21 mouse cellular contexts compared by ENCODE assay signal in the genomic region with DNA sequence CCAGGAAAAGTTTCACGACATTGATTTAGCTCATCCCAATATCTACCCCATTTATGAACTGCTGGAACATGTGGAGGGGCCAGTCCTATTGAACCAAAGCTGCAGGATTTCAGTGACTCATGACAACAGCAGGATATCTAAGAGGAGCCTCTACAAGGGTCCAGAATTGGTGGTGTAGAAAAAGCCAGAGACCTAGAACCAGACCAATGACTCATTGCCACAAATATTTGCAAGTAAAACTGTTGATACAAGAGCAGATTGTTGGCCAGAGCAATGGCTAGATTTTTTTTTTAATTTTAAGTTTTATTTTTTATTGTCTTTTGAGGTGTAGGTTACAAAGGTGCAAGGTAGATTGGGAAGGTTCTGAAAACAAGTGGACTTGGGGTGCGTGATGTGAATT. TPM values are rescaled to one million over a fixed set of nuclear protein-coding genes. Genes with fewer than 3 reads are reported as not detected.
DNase-seq lines count a peak whose midpoint lies in the region; TF ChIP-seq lines count a peak whose summit lies in the region.
"Had no signal": no experiment of that assay in that cellular context is flagged by ENCODE, and none has a peak within 500 bp of the region (broad histone marks: within the 10 kb centered on the region; RNA-seq: fewer than 3 reads in every experiment).

No protein-coding gene starts in this region.

- no peak for TF ChIP-seq POLR2A in thymus, adult 2 months (IDR thresholded peaks at IDR 0.05; ENCODE audit: control insufficient read depth, extremely low read depth, insufficient read depth, low read length, poor library complexity)

- WGBS in thymus, adult 2 months: 97% methylated on average over 2 of the region's 2 CpGs

- 0 out of 2 replicates have a peak, but pooled peaks cover 4% of the 10 kb centered on the region for H3K36me3 ChIP-seq in thymus, adult 2 months (ENCODE audit: control insufficient read depth, insufficient read depth, low read length)

- H3K4me3 ChIP-seq in thymus, adult 2 months (ENCODE audit: control insufficient read depth, insufficient read depth, low read length): no peak overlapping the region
- H3K4me3 ChIP-seq: embryonic facial prominence, embryonic 10.5 days; embryonic facial prominence, embryonic 12.5 days; forebrain, embryonic 13.5 days; forebrain, embryonic 15.5 days had no signal

- no peak overlapping the region for H3K27ac ChIP-seq in thymus, adult 2 months (ENCODE audit: control insufficient read depth, insufficient read depth, low read length)
- H3K27ac ChIP-seq: embryonic facial prominence, embryonic 10.5 days; embryonic facial prominence, embryonic 12.5 days; forebrain, embryonic 13.5 days; forebrain, embryonic 15.5 days had no signal

- H3K27me3 ChIP-seq in thymus, adult 2 months (ENCODE audit: control insufficient read depth, insufficient read depth, low read length): no peaks in the 10 kb centered on the region
- H3K27me3 ChIP-seq: CH12.LX; embryonic facial prominence, embryonic 12.5 days; forebrain, embryonic 13.5 days; forebrain, embryonic 15.5 days; Patski had no signal

- no peak for TF ChIP-seq CTCF in thymus, adult 2 months (IDR thresholded peaks at IDR 0.05; ENCODE audit: borderline replicate concordance, control insufficient read depth, extremely low read depth, insufficient read depth, low read length, poor library complexity)

- DNase-seq in 3134 (ENCODE audit: extremely low read depth, insufficient read length, low spot score) (peak; percentile 18), 3T3-L1 (ENCODE audit: low read depth, low spot score) (peak; percentile 76)
- DNase-seq in Muller cell, postnatal 12 days (ENCODE audit: inconsistent ontology term): peak; percentile 19
- no peak for DNase-seq in thymus, adult 2 months
- no peak for DNase-seq in cerebellum, adult 9-11 months
- no peak for DNase-seq in adrenal gland, postnatal 14 days
- DNase-seq: adrenal gland, adult 8-10 months; adrenal gland, postnatal 25 days; B cell, adult 2 months; cerebellum, adult 11 months; cerebellum, adult 18-20 months; cerebellum, adult 8-10 months; cerebellum, postnatal 10 days; cerebellum, postnatal 25 days; forebrain, postnatal 0 days had no signal

- no peaks in the 10 kb centered on the region for H3K4me1 ChIP-seq in thymus, adult 2 months (replicated peaks; ENCODE audit: control insufficient read depth, insufficient read depth, low read length)
- H3K4me1 ChIP-seq: embryonic facial prominence, embryonic 10.5 days; embryonic facial prominence, embryonic 12.5 days; forebrain, embryonic 13.5 days; forebrain, embryonic 15.5 days had no signal

RNA-seq across cellular contexts. Expression of gene Zfp948, which starts 18.7 kb away (rescaled TPM):
- 0.14 and 0.44 TPM in 2 replicates for polyA plus RNA-seq in thymus, adult 2 months (2012; rRNA removed)
- 10.2 and 12.9 TPM in 2 replicates for total RNA-seq in adrenal gland, postnatal 14 days (2021)

RNA-seq across cellular contexts. Expression of gene Zfp52, which starts 50.2 kb away (rescaled TPM):
- polyA plus RNA-seq in thymus, adult 2 months (2012; rRNA removed): 0.47 and 0.73 TPM in 2 replicates
- 30.6 and 31.5 TPM in 2 replicates for total RNA-seq in adrenal gland, postnatal 14 days (2021)

Comparison
In these comparisons a context has a peak if more than half of its experiments do, and no peak if none do; other contexts are left out.
1. DNase-seq: peak in 3134 (single experiment), 3T3-L1 (single experiment) and Muller cell, postnatal 12 days (single experiment); none in thymus, adult 2 months (single experiment), cerebellum, adult 9-11 months (single experiment) and adrenal gland, postnatal 14 days (single experiment).